Mouse (Mus musculus) limb, embryonic 11.5 days (tissue): Measurements from ENCODE around the gene Tmem102. TPM values are rescaled to one million over a fixed set of nuclear protein-coding genes. Genes with fewer than 3 reads are reported as not detected.

Experiments
- ATAC-seq: fragments of 200-750 bp; cut with Nextera tagmentation; 2 replicates; pipeline ENCODE4 v1.8.0; 2017; ENCODE audit warnings: low read depth; ENCODE audit not compliant: insufficient number of reproducible peaks, low FRiP score, low TSS enrichment
- DNase-seq: peaks from one replicate; pipeline ENCODE4 v3.0.0-alpha.2; 2015; ENCODE audit warnings: low spot score
- H3K27ac ChIP-seq: fragments of 300-500 bp; sonication (generic); replicated peaks from 2 replicates; pipeline ENCODE4 v1.5.1; 2014; ENCODE audit warnings: low read depth, mild to moderate bottlenecking, low read length
- H3K27me3 ChIP-seq: fragments of 300-500 bp; sonication (generic); 2 replicates; pipeline ENCODE4 v1.6.1; 2014; ENCODE audit warnings: mild to moderate bottlenecking, low read length, mixed read lengths; ENCODE audit not compliant: control insufficient read depth, insufficient read depth
- H3K36me3 ChIP-seq: fragments of 300-500 bp; sonication (generic); 2 replicates; pipeline ENCODE4 v1.6.1; 2014; ENCODE audit warnings: mild to moderate bottlenecking, low read length, moderate library complexity, mixed read lengths; ENCODE audit not compliant: control insufficient read depth, insufficient read depth
- H3K4me1 ChIP-seq: fragments of 300-500 bp; sonication (generic); 2 replicates; pipeline ENCODE4 v1.6.1; 2014; ENCODE audit warnings: low read length, mixed read lengths; ENCODE audit not compliant: control insufficient read depth, insufficient read depth
- H3K4me2 ChIP-seq: fragments of 300-500 bp; sonication (generic); 2 replicates; pipeline ENCODE4 v1.6.1; 2014; ENCODE audit warnings: low read depth, mild to moderate bottlenecking, moderate library complexity; ENCODE audit not compliant: severe bottlenecking
- H3K4me3 ChIP-seq: fragments of 300-500 bp; sonication (generic); 2 replicates; pipeline ENCODE4 v1.5.1; 2014; ENCODE audit warnings: low read depth, low read length
- H3K9ac ChIP-seq: fragments of 300-500 bp; sonication (generic); 2 replicates; pipeline ENCODE4 v1.6.1; 2014; ENCODE audit warnings: mild to moderate bottlenecking, low read length
- H3K9me3 ChIP-seq: fragments of 300-500 bp; sonication (generic); 2 replicates; pipeline ENCODE4 v1.6.1; 2016; ENCODE audit warnings: low read length; ENCODE audit not compliant: control insufficient read depth
- WGBS: fragments of 180-500 bp; shearing (Covaris S2); extraction: QIAGEN DNeasy Blood & Tissue Kit; methylation state at CpG from one replicate; pipeline ENCODE4 v1.1.7; 2014; 5-methylcytosine and 5-hydroxymethylcytosine counted together
- polyA plus RNA-seq: library from polyadenylated mRNA; unstranded; fragments of >200 nt; fragmentation: Nextera tagmentation; extraction: Ambion mirVana; gene quantifications from 2 replicates; pipeline ENCODE4 v1.2.1, GENCODE M21; 2014

The Tmem102 gene
- polyA plus RNA-seq, 1 experiment from 2014 or later: 2.0 TPM

- Histone ChIP-seq H3K4me2 (peak within 1 kb of the TSS; percentile 75), H3K9me3 (no peaks in the 10 kb centered on the region), H3K36me3 (peaks cover 10% of the 10 kb centered on the region), H3K27me3 (no peaks in the 10 kb centered on the region), H3K27ac (peak within 1 kb of the TSS; percentile 97), H3K4me1 (peaks cover 11% of the 10 kb centered on the region), H3K4me3 (peak within 1 kb of the TSS; percentile 74), H3K9ac (peak within 1 kb of the TSS; percentile 70)
- ATAC-seq (peak; percentile 88), DNase-seq (peak; percentile 97)
- under 1% methylated on average over 38 of the region's 38 CpGs for WGBS
These were observed 40.8 kb upstream of the Tmem102 start, which contains the start of gene Plscr3 for GRCm38 (mm10) chr11:69846198-69846680. Gene Plscr3, plus strand, starts transcription at chr11:69846376.

DNA sequence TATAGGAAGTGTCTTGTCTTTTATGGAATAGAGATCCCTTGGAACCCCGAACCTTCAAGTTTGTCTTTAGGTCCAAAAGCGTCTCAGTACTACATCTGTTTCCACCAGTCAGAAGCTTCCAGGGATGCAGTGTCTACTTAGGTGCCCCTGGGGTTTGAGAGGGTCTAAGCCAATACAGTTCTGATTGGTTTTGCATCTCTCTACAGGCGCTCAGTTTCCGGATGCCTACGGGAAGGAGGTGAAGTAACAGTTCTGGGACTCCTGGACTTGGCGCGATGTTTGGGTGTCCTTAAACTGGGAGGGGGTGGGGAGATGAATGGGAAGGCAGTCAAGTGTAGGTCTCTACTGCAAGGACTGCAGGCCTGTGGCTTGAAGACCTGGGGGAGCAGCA, 33.3 kb upstream of the Tmem102 start:
- Histone ChIP-seq H3K27me3 (peaks cover 14% of the 10 kb centered on the region), H3K9ac (peak overlapping the region; percentile 63), H3K4me2 (peak overlapping the region; percentile 66), H3K36me3 (no peaks in the 10 kb centered on the region), H3K4me1 (peaks cover 24% of the 10 kb centered on the region), H3K27ac (peak overlapping the region; percentile 81), H3K4me3 (peak overlapping the region; percentile 62), H3K9me3 (no peaks in the 10 kb centered on the region)
- WGBS: 3% methylated on average over 7 of the region's 7 CpGs
- ATAC-seq (peak; percentile 1; the same call in 1 of the 2 replicates), DNase-seq (no peak)

DNA sequence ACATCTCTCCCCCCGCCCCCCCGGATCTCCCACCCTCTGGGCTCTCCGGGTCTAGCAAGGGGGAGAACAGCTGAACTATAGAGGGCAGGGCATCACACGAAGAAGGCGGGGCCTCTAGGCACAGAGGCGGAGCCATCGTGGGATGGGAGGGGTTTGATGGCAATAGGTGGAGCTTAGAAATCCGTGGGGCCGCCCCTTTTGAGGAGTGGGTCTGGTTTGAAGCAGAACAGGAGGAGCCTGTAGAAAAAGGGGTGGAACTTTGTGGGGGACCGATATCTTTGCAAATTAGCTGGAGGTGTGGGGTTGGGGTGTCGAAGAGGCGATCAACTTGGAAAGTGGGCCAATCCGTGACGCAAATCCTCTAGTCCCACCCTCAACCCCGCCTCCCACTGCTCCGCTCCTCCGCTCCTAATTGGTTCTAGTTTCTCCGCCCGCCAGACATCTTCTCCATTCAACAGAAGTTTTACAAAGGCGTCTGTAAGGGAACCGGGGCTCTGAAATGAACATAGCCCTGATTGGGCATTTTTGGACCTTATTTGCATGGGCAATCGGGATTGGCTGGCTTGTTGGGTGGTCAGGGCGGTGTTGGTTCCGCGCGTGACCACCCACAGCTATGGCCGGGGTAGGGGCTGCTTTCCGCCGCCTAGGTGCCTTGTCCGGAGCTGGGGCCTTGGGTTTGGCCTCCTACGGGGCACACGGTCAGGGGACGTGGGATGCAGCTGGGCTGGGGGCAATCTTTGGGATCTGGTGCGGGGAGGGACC, 32.7 kb upstream of the Tmem102 start, which contains the start of gene Tmem256:
Gene Tmem256, plus strand, starts transcription at position 563 of the 762 bp plus-strand sequence.
- WGBS: under 1% methylated on average over 34 of the region's 34 CpGs
- Histone ChIP-seq H3K27ac (peak within 1 kb of the TSS; percentile 81), H3K4me3 (peak within 1 kb of the TSS; percentile 62), H3K4me1 (peaks cover 24% of the 10 kb centered on the region), H3K9me3 (no peaks in the 10 kb centered on the region), H3K27me3 (peaks cover 15% of the 10 kb centered on the region), H3K4me2 (peak within 1 kb of the TSS; percentile 85), H3K9ac (peak within 1 kb of the TSS; percentile 70), H3K36me3 (no peaks in the 10 kb centered on the region)
- ATAC-seq: peak; percentile 89
- peak; percentile 97 for DNase-seq

- H3K27ac ChIP-seq: peak within 1 kb of the TSS; percentile 81
- peak within 1 kb of the TSS; percentile 70 for H3K9ac ChIP-seq
- peaks cover 24% of the 10 kb centered on the region for H3K4me1 ChIP-seq
- no peaks in the 10 kb centered on the region for H3K36me3 ChIP-seq
- ATAC-seq (no peak), DNase-seq (no peak)
- H3K9me3 ChIP-seq: no peaks in the 10 kb centered on the region
- peaks cover 18% of the 10 kb centered on the region for H3K27me3 ChIP-seq
- peak within 1 kb of the TSS; percentile 62 for H3K4me3 ChIP-seq
- WGBS: under 1% methylated on average over 32 of the region's 32 CpGs
- H3K4me2 ChIP-seq: peak within 1 kb of the TSS; percentile 85
These were observed 32.2 kb upstream of the Tmem102 start, which contains the start of gene Nlgn2 for GRCm38 (mm10) chr11:69837604-69837951. Gene Nlgn2, minus strand, starts transcription at chr11:69837784.

GRCm38 (mm10) chr11:69836703-69837576, 31.5 kb upstream of the Tmem102 start:
- H3K4me3 ChIP-seq: peak overlapping the region; percentile 62
- no peak for ATAC-seq
- peaks cover 18% of the 10 kb centered on the region for H3K27me3 ChIP-seq
- H3K4me2 ChIP-seq: peak overlapping the region; percentile 85
- peaks cover 24% of the 10 kb centered on the region for H3K4me1 ChIP-seq
- H3K9ac ChIP-seq: peak overlapping the region; percentile 70
- WGBS: 0% methylated on average over 48 of the region's 52 CpGs
- no peaks in the 10 kb centered on the region for H3K9me3 ChIP-seq
- peak; percentile 62 for DNase-seq
- peak overlapping the region; percentile 23 for H3K27ac ChIP-seq
- H3K36me3 ChIP-seq: no peaks in the 10 kb centered on the region

DNA sequence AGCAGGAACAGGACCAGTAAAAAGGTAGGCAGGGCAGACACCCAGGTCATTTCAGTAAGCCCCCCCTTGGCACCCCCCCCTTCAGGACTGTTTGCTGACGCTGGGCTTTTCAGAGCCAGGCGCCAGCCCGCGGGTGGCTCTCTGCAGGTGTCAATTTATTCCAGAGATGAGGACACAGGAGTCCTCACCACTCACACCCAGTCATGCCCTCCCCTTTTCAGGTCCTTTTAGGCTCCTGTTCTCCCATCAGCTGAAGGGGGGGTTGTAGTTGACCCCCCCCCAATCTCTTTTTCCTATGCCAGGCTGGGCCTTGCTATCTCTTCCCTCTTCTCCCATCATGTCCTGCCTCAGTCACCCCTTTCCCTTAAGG, 30.5 kb upstream of the Tmem102 start:
- Histone ChIP-seq H3K4me3 (peak overlapping the region; percentile 62), H3K27me3 (peaks cover 18% of the 10 kb centered on the region), H3K36me3 (no peaks in the 10 kb centered on the region), H3K9me3 (no peaks in the 10 kb centered on the region), H3K4me1 (peaks cover 24% of the 10 kb centered on the region), H3K9ac (no peak overlapping the region), H3K4me2 (peak overlapping the region; percentile 85), H3K27ac (0 out of 2 replicates have a peak overlapping the region, but pooled peaks have one; percentile 31)
- ATAC-seq: no peak
- WGBS: 5% methylated on average over 4 of the region's 4 CpGs
- DNase-seq: no peak

- H3K4me3 ChIP-seq: peak overlapping the region; percentile 62
- no peaks in the 10 kb centered on the region for H3K9me3 ChIP-seq
- H3K36me3 ChIP-seq: no peaks in the 10 kb centered on the region
- H3K9ac ChIP-seq: no peak overlapping the region
- DNase-seq (peak; percentile 54), ATAC-seq (no peak)
- peaks cover 18% of the 10 kb centered on the region for H3K27me3 ChIP-seq
- H3K4me1 ChIP-seq: peaks cover 24% of the 10 kb centered on the region
- H3K27ac ChIP-seq: no peak overlapping the region
- peak overlapping the region; percentile 85 for H3K4me2 ChIP-seq
- whole genome bisulfite sequencing: 4% methylated on average over 9 of the region's 9 CpGs
These were observed 30.0 kb upstream of the Tmem102 start for GRCm38 (mm10) chr11:69835326-69835965.
